Mouse (Mus musculus) gastrocnemius, adult 8-10 months (tissue): ENCODE data around the gene Prdx2. TPM values are rescaled to one million over a fixed set of nuclear protein-coding genes. Genes with fewer than 3 reads are reported as not detected.

Experiments
- DNase-seq, 2 experiments: peaks; one replicate each; pipeline ENCODE4 v3.0.0; 2022; ENCODE audit warnings: low spot score in 2 of 2
- total RNA-seq, 4 experiments: library from RNA; stranded (reverse); gene quantifications; 2 replicates each; pipeline ENCODE4 v1.2.4; 2022

Gene Prdx2
- 100 to 1,000 TPM; 173 to 193 (median 187) TPM for total RNA-seq

DNA sequence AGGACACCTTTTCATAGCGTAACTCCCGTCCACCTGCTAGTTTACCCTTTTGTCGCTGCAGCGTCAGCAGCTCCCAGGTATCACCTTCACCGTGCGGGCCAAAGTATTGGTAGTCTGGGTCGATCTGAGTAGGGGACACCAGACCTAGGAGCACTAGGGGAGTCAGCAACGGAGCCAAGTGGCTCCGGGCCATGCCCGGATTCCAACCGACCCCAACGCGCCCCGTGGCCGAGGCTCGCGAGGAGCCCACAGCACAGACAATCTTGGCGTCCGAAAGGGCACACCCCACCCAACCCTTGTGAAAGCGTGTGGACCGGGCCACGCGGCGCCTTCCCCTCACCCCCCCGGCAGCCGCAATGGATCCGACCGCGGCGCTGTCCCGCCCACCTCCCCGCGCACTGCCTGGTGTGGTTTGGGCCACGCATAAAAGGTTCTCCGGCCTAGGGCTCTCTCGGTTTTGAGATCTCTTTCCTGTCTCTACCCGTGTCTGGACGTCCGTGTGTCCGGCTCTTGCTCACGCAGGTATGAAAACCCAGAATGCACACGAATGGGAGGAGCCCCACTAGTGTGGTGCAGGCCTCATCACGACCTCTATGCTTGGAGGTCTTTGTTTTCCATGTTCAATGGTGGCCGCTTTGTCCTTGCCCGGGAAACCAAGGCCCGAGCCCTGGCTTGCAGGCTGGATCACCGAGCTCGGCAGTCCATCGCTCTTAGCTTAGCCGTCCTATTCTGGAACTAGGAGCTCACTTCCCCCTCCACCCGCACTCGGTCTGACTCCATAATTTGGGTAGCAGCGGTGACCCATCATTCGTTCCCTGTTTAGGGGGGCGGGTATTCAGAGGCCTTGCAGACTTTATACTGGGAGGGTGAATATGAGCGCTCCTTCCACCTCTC lies at the start of gene Prdx2, which contains the start of the genes Gm49661 and Rnaseh2a:
Prdx2 (plus strand) TSS at position 347 of the 894 bp plus-strand sequence.
Gm49661 (minus strand) TSS at position 193 of the 894 bp plus-strand sequence.
Rnaseh2a (minus strand) TSS at position 527 of the 894 bp plus-strand sequence.
- DNase-seq = peak in 1 of 2 experiments; percentile 53

GRCm38 (mm10) chr8:84921596-84921995 lies 47.8 kb upstream of the Prdx2 start:
- DNase-seq = no peak

GRCm38 (mm10) chr8:84925557-84925956 lies 43.8 kb upstream of the Prdx2 start:
- DNase-seq = no peak

GRCm38 (mm10) chr8:84927513-84927912 lies 41.9 kb upstream of the Prdx2 start:
- DNase-seq = no peak

DNA sequence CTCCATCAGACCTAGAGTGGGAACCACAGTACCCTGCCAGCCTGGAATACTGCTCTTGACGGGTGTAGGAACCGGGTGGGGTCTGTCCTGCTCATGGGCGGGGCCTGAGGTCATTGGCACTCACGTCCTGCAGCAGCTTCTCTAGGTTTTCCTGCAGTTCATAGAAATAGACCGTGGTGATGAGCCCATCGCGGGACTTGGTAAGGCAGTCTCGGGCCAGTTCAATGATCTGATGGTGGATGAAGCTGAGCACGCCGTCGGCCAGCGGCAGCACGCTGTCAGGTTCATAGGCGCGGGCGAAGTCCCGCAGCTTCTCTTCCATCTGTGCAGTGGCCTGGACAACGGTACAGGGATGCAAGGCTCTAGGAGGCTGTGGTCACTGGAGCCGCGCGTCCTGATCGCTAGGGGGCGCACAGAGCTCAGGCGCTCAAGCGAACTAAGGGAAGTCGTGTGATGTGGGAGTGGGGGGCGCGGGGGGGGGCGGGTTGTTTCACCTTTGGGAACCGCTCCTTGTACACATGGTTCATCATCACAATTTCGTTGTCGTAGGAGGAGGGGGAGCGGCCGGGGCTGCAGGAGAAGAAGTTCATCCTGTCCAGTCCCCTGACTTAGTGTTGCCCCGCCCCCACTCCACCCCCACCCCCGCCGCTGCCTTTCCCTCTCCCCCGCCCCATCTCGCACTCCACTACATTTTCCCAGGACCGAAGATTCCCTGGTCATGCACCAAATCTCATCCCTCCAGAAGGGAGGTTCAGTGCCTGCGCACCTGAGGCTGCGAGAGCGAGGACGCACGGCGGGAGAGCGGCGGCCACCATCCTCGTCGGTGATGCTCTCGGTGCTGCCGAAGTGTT lies 40.7 kb upstream of the Prdx2 start:
- DNase-seq = peak in 1 of 2 experiments; percentile 41

DNA sequence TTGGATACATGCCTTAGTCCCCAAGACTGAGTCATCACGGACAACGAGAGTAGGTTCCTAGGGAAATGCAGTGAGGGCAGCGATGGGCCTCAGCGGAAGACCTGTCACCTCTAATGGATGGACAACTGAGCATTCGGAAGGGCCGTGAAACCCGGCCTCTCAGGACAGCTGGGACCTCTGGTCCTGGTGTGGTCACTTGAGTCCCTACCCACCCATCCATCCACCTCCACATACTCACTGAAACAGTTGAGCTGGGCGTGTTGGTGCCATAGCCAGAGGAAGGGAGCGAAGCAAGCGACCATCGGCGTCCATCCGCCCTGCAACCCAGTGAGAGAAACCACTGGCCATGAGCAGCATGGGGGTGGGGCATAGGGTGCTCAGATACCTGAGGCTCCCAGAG lies 38.8 kb upstream of the Prdx2 start:
- DNase-seq = no peak

GRCm38 (mm10) chr8:84933767-84934559 lies 35.4 kb upstream of the Prdx2 start:
- no peak for DNase-seq

- no peak for DNase-seq
These were observed 34.5 kb upstream of the Prdx2 start for GRCm38 (mm10) chr8:84934860-84935259.

GRCm38 (mm10) chr8:84935489-84935888 lies 33.9 kb upstream of the Prdx2 start:
- DNase-seq = no peak

DNA sequence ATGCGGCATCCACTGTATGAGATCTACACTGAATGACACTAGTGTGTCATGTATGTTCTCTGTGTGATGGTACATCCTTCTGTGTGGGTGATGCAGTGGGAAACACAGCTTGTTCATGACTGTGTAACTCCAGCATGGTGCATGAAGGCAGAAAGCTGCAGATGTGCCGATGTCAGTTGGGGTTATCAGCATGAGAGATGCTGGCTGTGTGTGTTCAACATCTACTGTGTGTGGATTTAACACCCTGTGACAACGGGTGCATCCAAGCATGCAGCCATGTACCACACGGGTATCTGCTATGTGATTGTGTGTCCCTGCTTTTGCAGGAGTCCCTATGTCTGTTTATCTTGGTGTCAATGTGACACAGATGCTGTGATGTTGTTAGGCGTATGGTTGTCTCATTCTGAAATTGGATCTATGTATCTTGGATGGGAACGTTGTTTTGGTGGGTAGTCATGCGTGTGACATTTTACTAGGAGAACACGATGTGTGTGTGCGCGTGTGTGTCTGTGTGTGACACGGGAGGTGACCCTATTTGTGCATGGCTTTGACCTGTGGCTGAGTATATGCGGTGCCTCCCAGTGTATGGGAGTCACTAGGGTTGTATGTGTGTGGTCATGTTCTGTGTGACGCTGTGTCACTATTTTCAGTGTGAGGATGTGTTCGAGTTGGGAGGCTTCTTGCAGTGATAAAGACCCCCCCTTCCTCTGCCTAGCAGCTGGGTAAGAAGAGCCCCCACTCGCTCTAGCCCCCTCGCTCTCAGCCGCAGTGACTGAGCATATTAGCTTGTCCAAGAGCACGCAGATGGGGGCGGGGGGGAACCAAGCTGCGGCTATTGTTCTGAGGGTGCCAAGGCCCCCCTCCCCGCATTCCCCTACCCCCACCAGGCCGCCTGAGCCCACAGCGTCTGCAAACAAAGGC lies 33.1 kb upstream of the Prdx2 start:
- DNase-seq = no peak

- DNase-seq = no peak
These were observed 32.3 kb upstream of the Prdx2 start, which contains the start of gene Mast1 for GRCm38 (mm10) chr8:84936962-84937546. Gene Mast1, minus strand, starts transcription at chr8:84937359.

DNA sequence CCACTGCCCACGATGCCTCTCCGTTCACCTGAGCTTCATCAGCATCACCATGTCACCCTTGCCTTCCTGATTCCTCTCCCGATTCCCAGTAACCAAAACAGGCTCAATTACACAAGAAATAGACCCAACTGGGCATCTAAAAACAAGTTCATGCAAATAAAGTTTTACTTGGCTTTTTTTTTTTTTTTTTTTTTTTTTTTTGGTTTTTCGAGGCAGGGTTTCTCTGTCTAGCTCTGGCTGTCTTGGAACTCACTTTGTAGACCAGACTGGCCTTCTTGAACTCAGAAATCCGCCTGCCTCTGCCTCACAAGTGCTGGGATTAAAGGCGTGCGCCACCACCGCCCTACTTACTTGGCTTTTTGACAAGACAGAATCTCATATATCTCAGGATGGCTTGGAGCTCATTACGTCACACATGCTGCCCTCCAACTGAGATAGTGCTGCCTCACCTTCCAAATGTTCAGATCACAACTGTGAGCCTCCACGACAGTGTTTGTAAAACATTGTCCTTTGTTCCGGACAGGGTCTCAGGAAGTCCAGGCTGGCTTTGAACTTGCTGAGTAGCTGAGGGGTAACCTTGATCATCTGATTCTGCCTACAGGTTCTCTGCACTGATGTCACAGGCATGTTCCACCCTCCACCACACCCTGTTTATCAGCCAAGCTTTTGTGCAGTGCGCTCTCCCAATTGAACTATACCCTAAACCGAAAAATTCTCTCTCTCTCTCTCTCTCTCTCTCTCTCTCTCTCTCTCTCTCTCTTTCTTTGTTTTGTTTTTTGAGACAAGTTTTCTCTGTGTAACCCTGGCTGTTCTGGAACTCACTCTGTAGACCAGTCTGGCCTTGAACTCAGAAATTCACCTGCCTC lies 31.5 kb upstream of the Prdx2 start:
- DNase-seq = no peak

GRCm38 (mm10) chr8:84943699-84944098 lies 25.7 kb upstream of the Prdx2 start:
- no peak for DNase-seq

GRCm38 (mm10) chr8:84944478-84945160 lies 24.8 kb upstream of the Prdx2 start:
- DNase-seq = no peak

- no peak for DNase-seq
These were observed 24.2 kb upstream of the Prdx2 start for GRCm38 (mm10) chr8:84945235-84945632.

GRCm38 (mm10) chr8:84945633-84946527 lies 23.5 kb upstream of the Prdx2 start:
- no peak for DNase-seq
